Mouse (Mus musculus): ENCODE data around the gene Ifitm7. TPM values are rescaled to one million over a fixed set of nuclear protein-coding genes. Genes with fewer than 3 reads are reported as not detected.
A peak's percentile ranks its signal among the peaks of the same experiment; 100 is the strongest.

Gene Ifitm7
- polyA plus RNA-seq, 1 experiment from 2014 or later: 0.42 TPM

GRCm38 (mm10) chr16:14009966-14010365 lies 23.3 kb upstream of the Ifitm7 start:
- Histone ChIP-seq H3K4me3 (ENCODE audit: low read length) (no peak overlapping the region), H3K4me2 (replicated peaks; ENCODE audit: low read depth, low read length) (no peak overlapping the region), H3K4me1 (ENCODE audit: control insufficient read depth, insufficient read depth, low read length) (no peaks in the 10 kb centered on the region), H3K27ac (ENCODE audit: low read depth, low read length) (no peak overlapping the region), H3K9me3 (ENCODE audit: control insufficient read depth, low read length) (no peaks in the 10 kb centered on the region), H3K9ac (ENCODE audit: low read depth, low read length) (no peak overlapping the region), H3K27me3 (ENCODE audit: control insufficient read depth, insufficient read depth, low read length) (no peaks in the 10 kb centered on the region), H3K36me3 (ENCODE audit: control insufficient read depth, insufficient read depth, low read length) (no peaks in the 10 kb centered on the region)
- 89% methylated on average over 4 of the region's 4 CpGs for WGBS
- ATAC-seq (ENCODE audit: low FRiP score, low TSS enrichment): no peak

- Histone ChIP-seq H3K27me3 (ENCODE audit: control insufficient read depth, insufficient read depth, low read length) (no peaks in the 10 kb centered on the region), H3K27ac (ENCODE audit: low read depth, low read length) (no peak overlapping the region), H3K4me1 (ENCODE audit: control insufficient read depth, insufficient read depth, low read length) (no peaks in the 10 kb centered on the region), H3K4me2 (replicated peaks; ENCODE audit: low read depth, low read length) (no peak overlapping the region), H3K36me3 (ENCODE audit: control insufficient read depth, insufficient read depth, low read length) (no peaks in the 10 kb centered on the region), H3K9me3 (ENCODE audit: control insufficient read depth, low read length) (no peaks in the 10 kb centered on the region), H3K4me3 (ENCODE audit: low read length) (no peak overlapping the region), H3K9ac (ENCODE audit: low read depth, low read length) (no peak overlapping the region)
- ATAC-seq (ENCODE audit: low FRiP score, low TSS enrichment): no peak
Observed at GRCm38 (mm10) chr16:14008708-14009107, 22.0 kb upstream of the Ifitm7 start.

- Histone ChIP-seq H3K36me3 (ENCODE audit: control insufficient read depth, insufficient read depth, low read length) (no peaks in the 10 kb centered on the region), H3K9ac (ENCODE audit: low read depth, low read length) (no peak overlapping the region), H3K4me2 (replicated peaks; ENCODE audit: low read depth, low read length) (no peak overlapping the region), H3K4me1 (ENCODE audit: control insufficient read depth, insufficient read depth, low read length) (no peaks in the 10 kb centered on the region), H3K27ac (ENCODE audit: low read depth, low read length) (no peak overlapping the region), H3K4me3 (ENCODE audit: low read length) (no peak overlapping the region), H3K9me3 (ENCODE audit: control insufficient read depth, low read length) (no peaks in the 10 kb centered on the region), H3K27me3 (ENCODE audit: control insufficient read depth, insufficient read depth, low read length) (no peaks in the 10 kb centered on the region)
- no peak for ATAC-seq (ENCODE audit: low FRiP score, low TSS enrichment)
- WGBS: 73% methylated on average over 2 of the region's 2 CpGs
Observed at GRCm38 (mm10) chr16:14008081-14008480, 21.4 kb upstream of the Ifitm7 start.

GRCm38 (mm10) chr16:14005266-14005665 lies 18.6 kb upstream of the Ifitm7 start:
- H3K4me2 ChIP-seq (replicated peaks; ENCODE audit: low read depth, low read length): no peak overlapping the region
- H3K36me3 ChIP-seq (ENCODE audit: control insufficient read depth, insufficient read depth, low read length): no peaks in the 10 kb centered on the region
- no peaks in the 10 kb centered on the region for H3K27me3 ChIP-seq (ENCODE audit: control insufficient read depth, insufficient read depth, low read length)
- no peak overlapping the region for H3K4me3 ChIP-seq (ENCODE audit: low read length)
- H3K4me1 ChIP-seq (ENCODE audit: control insufficient read depth, insufficient read depth, low read length): no peaks in the 10 kb centered on the region
- H3K27ac ChIP-seq (ENCODE audit: low read depth, low read length): no peak overlapping the region
- no peak overlapping the region for H3K9ac ChIP-seq (ENCODE audit: low read depth, low read length)
- no peak for ATAC-seq (ENCODE audit: low FRiP score, low TSS enrichment)
- WGBS: 89% methylated on average over 4 of the region's 4 CpGs
- no peaks in the 10 kb centered on the region for H3K9me3 ChIP-seq (ENCODE audit: control insufficient read depth, low read length)

GRCm38 (mm10) chr16:14004726-14005125 lies 18.0 kb upstream of the Ifitm7 start:
- Histone ChIP-seq H3K36me3 (ENCODE audit: control insufficient read depth, insufficient read depth, low read length) (no peaks in the 10 kb centered on the region), H3K9me3 (ENCODE audit: control insufficient read depth, low read length) (no peaks in the 10 kb centered on the region), H3K4me1 (ENCODE audit: control insufficient read depth, insufficient read depth, low read length) (no peaks in the 10 kb centered on the region), H3K4me2 (replicated peaks; ENCODE audit: low read depth, low read length) (no peak overlapping the region), H3K9ac (ENCODE audit: low read depth, low read length) (no peak overlapping the region), H3K27ac (ENCODE audit: low read depth, low read length) (no peak overlapping the region), H3K27me3 (ENCODE audit: control insufficient read depth, insufficient read depth, low read length) (no peaks in the 10 kb centered on the region), H3K4me3 (ENCODE audit: low read length) (no peak overlapping the region)
- no peak for ATAC-seq (ENCODE audit: low FRiP score, low TSS enrichment)
- WGBS: 74% methylated on average over 2 of the region's 2 CpGs

GRCm38 (mm10) chr16:14004170-14004569 lies 17.5 kb upstream of the Ifitm7 start:
- Histone ChIP-seq H3K27ac (ENCODE audit: low read depth, low read length) (no peak overlapping the region), H3K4me3 (ENCODE audit: low read length) (no peak overlapping the region)

GRCm38 (mm10) chr16:14003386-14004130 lies 16.9 kb upstream of the Ifitm7 start:
- Histone ChIP-seq H3K9me3 (ENCODE audit: control insufficient read depth, low read length) (no peaks in the 10 kb centered on the region), H3K4me2 (replicated peaks; ENCODE audit: low read depth, low read length) (no peak overlapping the region), H3K36me3 (ENCODE audit: control insufficient read depth, insufficient read depth, low read length) (no peaks in the 10 kb centered on the region), H3K9ac (ENCODE audit: low read depth, low read length) (no peak overlapping the region), H3K27ac (ENCODE audit: low read depth, low read length) (no peak overlapping the region), H3K4me1 (ENCODE audit: control insufficient read depth, insufficient read depth, low read length) (no peaks in the 10 kb centered on the region), H3K4me3 (ENCODE audit: low read length) (no peak overlapping the region), H3K27me3 (ENCODE audit: control insufficient read depth, insufficient read depth, low read length) (no peaks in the 10 kb centered on the region)
- 59% methylated on average over 8 of the region's 8 CpGs for WGBS
- ATAC-seq (ENCODE audit: low FRiP score, low TSS enrichment): no peak

More at GRCm38 (mm10) chr16:14004170-14004569, 17.5 kb upstream of the Ifitm7 start:
- no peaks in the 10 kb centered on the region for H3K27me3 ChIP-seq (ENCODE audit: control insufficient read depth, insufficient read depth, low read length)
- no peak overlapping the region for H3K9ac ChIP-seq (ENCODE audit: low read depth, low read length)
- peak; percentile 69; the same call in 1 of the 2 replicates for ATAC-seq (ENCODE audit: low FRiP score, low TSS enrichment)
- H3K4me1 ChIP-seq (ENCODE audit: control insufficient read depth, insufficient read depth, low read length): no peaks in the 10 kb centered on the region
- no peaks in the 10 kb centered on the region for H3K9me3 ChIP-seq (ENCODE audit: control insufficient read depth, low read length)
- no peaks in the 10 kb centered on the region for H3K36me3 ChIP-seq (ENCODE audit: control insufficient read depth, insufficient read depth, low read length)
- no peak overlapping the region for H3K4me2 ChIP-seq (replicated peaks; ENCODE audit: low read depth, low read length)
- WGBS: 36% methylated on average over 3 of the region's 3 CpGs

- H3K9ac ChIP-seq (ENCODE audit: low read depth, low read length): no peak overlapping the region
- WGBS: 93% methylated on average over 1 of the region's 1 CpGs
- no peaks in the 10 kb centered on the region for H3K4me1 ChIP-seq (ENCODE audit: control insufficient read depth, insufficient read depth, low read length)
- no peaks in the 10 kb centered on the region for H3K9me3 ChIP-seq (ENCODE audit: control insufficient read depth, low read length)
- no peak for ATAC-seq (ENCODE audit: low FRiP score, low TSS enrichment)
- no peak overlapping the region for H3K4me3 ChIP-seq (ENCODE audit: low read length)
- H3K4me2 ChIP-seq (replicated peaks; ENCODE audit: low read depth, low read length): no peak overlapping the region
- no peaks in the 10 kb centered on the region for H3K36me3 ChIP-seq (ENCODE audit: control insufficient read depth, insufficient read depth, low read length)
- H3K27me3 ChIP-seq (ENCODE audit: control insufficient read depth, insufficient read depth, low read length): no peaks in the 10 kb centered on the region
- no peak overlapping the region for H3K27ac ChIP-seq (ENCODE audit: low read depth, low read length)
Observed at GRCm38 (mm10) chr16:13994502-13994901, 7.8 kb upstream of the Ifitm7 start.

GRCm38 (mm10) chr16:13994076-13994475 lies 7.4 kb upstream of the Ifitm7 start:
- Histone ChIP-seq H3K4me2 (replicated peaks; ENCODE audit: low read depth, low read length) (no peak overlapping the region), H3K4me3 (ENCODE audit: low read length) (no peak overlapping the region), H3K4me1 (ENCODE audit: control insufficient read depth, insufficient read depth, low read length) (no peaks in the 10 kb centered on the region), H3K27me3 (ENCODE audit: control insufficient read depth, insufficient read depth, low read length) (no peaks in the 10 kb centered on the region), H3K36me3 (ENCODE audit: control insufficient read depth, insufficient read depth, low read length) (no peaks in the 10 kb centered on the region), H3K27ac (ENCODE audit: low read depth, low read length) (no peak overlapping the region), H3K9ac (ENCODE audit: low read depth, low read length) (no peak overlapping the region), H3K9me3 (ENCODE audit: control insufficient read depth, low read length) (no peaks in the 10 kb centered on the region)
- WGBS: 63% methylated on average over 1 of the region's 1 CpGs
- no peak for ATAC-seq (ENCODE audit: low FRiP score, low TSS enrichment)
